Mouse (Mus musculus) right cerebral cortex, postnatal 36 days (tissue): Measurements from ENCODE around the gene Smarca4.
A peak's percentile ranks its signal among the peaks of the same experiment; 100 is the strongest.
"Not testable (repeated sequence)": the region's sequence is repeated elsewhere in the genome, so short reads cannot be mapped to it uniquely, and the experiment has no call there.

Experiments
- DNase-seq, 2 experiments: peaks; one replicate each; pipeline ENCODE4 v3.0.0; 2022; ENCODE audit warnings: low spot score in 2 of 2, mixed read lengths in 1 of 2

Gene Smarca4

GRCm38 (mm10) chr9:21662034-21662433 is 46.1 kb downstream of the Smarca4 start:
- no peak for DNase-seq

DNA sequence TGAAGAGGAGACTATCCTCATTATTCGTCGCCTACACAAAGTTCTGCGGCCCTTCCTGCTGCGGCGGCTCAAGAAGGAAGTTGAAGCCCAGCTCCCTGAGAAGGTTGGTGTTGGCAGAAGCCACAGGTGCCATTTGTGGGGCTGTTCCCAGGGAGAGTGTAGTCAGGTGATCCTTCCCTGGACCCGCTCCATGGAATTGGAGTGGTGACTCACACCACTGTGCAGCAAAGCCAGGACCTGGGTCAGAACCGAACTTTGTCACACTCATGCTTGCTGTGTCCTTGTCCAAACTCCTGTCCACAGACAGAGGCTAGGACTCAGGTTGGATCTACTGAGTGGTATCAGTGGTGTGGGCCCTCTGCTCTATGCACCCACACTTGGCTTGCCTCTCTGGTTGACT is 53.0 kb downstream of the Smarca4 start:
- DNase-seq = no peak

DNA sequence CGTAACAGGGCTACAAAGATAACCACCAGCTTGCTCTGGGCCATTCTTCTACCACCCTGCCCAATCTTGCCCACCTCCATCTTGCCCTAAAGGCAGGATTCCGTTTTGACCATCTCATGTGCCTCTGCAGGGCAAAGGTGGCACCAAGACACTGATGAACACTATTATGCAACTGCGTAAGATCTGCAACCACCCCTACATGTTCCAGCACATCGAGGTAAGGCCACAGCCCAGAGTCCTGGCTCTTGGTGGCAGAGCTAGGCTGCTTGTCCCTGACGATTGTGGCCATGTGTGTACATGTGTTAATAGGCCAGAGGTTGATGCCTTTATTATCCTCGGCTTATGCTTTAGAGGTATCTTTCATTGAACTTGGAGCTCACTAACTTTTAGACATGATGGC is 54.4 kb downstream of the Smarca4 start:
- DNase-seq = no peak

- DNase-seq = no peak
Measured at GRCm38 (mm10) chr9:21671753-21672152, 55.8 kb downstream of the Smarca4 start.

DNA sequence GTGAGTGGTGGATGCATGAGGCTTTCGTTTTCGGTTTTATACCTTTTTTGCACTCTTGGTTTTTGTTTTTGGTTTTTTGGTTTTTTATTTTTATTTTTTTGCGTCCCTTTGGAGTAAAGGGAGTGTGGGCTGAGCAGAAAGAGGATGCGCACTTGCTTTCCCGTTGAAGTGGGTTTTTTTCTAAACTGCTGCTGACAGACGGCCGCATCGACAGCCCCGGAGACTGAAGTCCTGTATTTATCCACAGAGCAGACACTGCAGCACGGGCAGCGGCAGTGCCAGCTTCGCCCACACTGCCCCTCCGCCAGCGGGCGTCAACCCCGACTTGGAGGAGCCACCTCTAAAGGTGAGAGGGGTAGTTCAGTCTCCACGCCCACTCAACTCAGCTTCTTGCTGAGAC is 61.7 kb downstream of the Smarca4 start:
- peak in 1 of 2 experiments; percentile 17 for DNase-seq

DNA sequence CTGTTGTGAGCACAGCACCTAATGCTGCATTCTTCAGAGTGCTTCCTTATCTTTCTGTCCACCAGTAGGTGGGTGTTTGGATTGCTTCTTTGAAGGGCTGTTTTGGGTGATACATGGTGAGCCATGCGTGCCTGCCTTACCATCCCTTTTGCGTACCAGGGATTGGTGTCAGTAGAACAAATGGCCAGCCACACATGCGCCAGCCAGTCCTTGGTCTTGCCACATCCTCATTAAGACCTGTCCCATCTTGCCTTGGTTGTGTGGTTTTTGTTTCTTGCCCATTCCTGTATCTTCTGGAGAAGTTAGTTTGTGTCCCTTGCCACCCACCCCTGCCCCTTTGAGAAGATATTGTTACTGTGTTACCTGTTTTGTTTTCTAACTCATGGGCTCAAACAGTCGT is 64.5 kb downstream of the Smarca4 start:
- no peak for DNase-seq

GRCm38 (mm10) chr9:21682827-21683226 is 66.9 kb downstream of the Smarca4 start:
- DNase-seq = no peak

DNA sequence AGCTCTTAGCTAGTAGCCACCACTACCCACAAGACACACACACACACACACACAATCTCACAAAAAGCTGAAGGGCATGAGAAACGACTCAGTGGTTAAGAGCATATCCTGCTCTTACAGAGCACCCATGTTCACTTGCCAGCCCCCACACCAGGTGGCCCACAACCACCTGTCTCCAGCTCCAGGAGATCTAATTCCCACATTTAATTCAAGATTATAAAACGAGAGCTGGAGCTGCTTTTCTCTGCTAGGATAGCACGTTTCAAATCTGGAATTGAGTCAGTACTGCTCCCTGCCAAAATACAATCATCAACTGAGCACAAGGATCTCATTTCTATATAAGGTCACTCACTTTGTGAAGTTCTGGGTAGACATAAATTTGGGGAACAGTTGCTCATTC is 67.9 kb downstream of the Smarca4 start:
- no peak for DNase-seq

GRCm38 (mm10) chr9:21688554-21688953 is 72.6 kb downstream of the Smarca4 start:
- DNase-seq = no peak

GRCm38 (mm10) chr9:21690031-21690430 is 74.1 kb downstream of the Smarca4 start:
- no peak for DNase-seq

- DNase-seq = no peak
Measured at GRCm38 (mm10) chr9:21691862-21692261, 75.9 kb downstream of the Smarca4 start.

- DNase-seq = no peak
Measured at GRCm38 (mm10) chr9:21692491-21692890, 76.5 kb downstream of the Smarca4 start.

DNA sequence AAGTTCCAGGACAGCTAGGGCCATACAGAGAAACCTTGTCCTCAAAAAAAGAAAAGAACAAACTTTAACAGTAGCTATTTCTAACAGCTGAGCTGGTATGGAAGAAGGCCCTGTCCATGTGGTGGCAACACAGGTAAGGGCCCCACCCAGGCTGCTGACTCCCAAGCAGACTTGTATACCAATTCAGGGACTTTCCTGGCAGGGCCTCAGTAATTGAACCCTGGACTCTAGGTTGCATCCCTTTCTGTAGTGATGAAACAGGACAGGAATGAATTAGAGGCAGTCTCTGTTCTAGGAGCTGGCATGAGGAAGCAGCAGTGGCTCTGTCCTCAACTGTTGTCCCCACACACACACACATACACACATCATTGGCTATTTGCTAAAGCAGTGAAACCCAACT is 78.1 kb downstream of the Smarca4 start:
- DNase-seq = no peak

DNA sequence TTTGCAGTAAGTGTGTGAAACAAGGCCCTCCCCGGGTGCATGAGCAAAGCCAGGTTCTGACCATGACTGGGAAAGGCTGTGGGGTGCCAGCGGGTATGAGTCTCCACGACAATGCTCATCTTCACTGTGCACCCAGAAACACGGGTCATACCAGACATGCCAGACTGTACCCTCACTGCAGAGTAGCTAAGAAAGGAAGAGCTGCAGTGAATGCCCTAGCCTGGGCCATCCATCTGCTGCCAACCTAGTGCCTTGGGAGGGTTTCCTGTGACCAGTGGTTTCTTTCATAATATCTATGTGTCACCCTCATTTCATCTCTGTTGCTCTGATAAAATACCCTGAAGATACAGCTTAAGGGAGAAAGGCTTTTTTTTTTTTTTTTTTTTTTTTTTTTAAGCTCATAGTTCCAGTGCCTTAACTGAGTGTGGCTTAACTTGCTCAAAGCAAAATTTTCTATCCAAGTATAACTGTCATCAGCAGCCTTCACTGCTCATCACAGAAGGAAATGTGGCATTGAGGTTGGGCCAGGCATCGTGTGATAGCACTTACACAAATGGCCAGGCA is 79.3 kb downstream of the Smarca4 start:
- DNase-seq = no peak

GRCm38 (mm10) chr9:21697121-21697520 is 81.2 kb downstream of the Smarca4 start:
- no peak for DNase-seq

DNA sequence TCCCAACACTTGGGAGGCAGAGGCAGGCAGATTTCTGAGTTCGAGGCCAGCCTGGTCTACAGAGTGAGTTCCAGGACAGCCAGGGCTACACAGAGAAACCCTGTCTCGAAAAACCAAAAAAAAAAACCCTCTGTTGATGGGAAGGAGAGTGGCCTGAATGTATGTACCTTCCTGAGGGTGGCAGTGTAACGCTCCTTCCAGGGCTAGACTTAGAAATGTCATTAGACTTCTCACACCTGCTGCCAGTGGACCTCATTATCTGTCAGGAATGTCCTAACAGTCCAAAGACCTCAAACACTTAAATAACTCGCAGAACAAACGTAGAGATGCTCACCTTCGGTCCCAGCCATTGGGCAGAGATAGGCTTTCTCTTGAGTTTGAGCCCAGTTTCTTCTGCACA is 83.3 kb downstream of the Smarca4 start:
- not testable (repeated sequence) for DNase-seq

DNA sequence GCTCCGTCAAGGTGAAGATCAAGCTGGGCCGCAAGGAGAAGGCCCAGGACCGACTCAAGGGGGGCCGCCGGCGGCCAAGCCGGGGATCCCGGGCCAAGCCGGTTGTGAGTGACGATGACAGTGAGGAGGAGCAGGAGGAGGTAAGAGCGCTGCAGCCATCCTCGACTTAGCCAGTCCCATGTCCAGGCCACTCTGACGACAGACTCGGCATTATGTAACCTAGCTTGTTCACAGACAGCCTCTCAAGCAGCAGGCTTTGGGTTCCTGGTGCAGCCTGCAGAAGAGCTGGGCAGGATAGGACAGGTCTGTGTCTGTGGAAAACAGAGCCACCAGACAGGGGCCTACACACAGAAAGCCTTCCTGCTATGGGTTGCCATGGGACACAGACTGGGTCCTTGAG is 85.1 kb downstream of the Smarca4 start:
- no peak for DNase-seq

GRCm38 (mm10) chr9:21703494-21703893 is 87.5 kb downstream of the Smarca4 start:
- no peak for DNase-seq

- no peak for DNase-seq
Measured at GRCm38 (mm10) chr9:21706085-21706484, 90.1 kb downstream of the Smarca4 start.

GRCm38 (mm10) chr9:21706586-21707265 is 90.8 kb downstream of the Smarca4 start:
- no peak for DNase-seq

DNA sequence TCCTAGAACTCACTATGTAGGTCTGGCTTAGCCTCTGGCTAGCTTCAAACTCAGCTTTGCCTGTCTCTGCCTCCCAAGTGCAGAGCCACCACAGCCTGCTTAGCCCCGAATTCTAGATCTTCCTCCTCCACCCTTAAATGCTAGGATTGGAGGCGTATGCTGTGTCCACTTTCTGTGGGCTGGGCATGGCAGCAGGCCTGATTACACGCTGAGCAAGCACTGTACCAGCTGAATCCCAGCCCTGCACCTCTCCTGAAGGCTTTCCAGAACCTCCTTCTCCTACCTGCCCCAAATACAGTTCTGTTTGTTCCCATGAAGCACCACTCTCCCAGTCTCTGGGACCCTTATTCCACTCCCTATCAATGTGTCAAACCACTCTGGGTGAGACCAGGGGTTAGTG is 93.4 kb downstream of the Smarca4 start:
- no peak for DNase-seq

DNA sequence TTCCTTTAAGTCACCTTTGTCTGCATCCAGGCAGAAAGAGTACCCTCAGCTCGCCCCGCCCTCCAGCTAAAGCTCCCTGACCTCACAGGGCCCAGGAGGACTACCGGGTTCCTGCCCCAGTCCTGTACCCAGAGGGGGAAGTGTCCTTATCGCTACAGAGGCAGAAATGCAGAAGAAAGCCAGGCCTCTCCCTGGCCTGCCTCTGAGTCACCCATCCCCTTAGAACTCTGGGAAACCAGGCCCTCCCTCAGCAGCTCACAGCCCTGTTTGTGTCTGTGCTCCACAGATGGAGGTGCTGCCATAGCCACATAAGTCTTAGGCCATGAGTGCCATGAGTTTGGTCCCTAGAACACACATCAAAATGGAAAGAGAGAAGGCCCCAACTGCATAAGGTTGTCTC is 99.3 kb downstream of the Smarca4 start:
- DNase-seq = no peak

GRCm38 (mm10) chr9:21717015-21717414 is 101.0 kb downstream of the Smarca4 start:
- DNase-seq = no peak

- no peak for DNase-seq
Measured at GRCm38 (mm10) chr9:21721036-21721435, 105.1 kb downstream of the Smarca4 start.
